Mouse (Mus musculus): ENCODE measurements around the gene Cblb. TPM values are rescaled to one million over a fixed set of nuclear protein-coding genes. Genes with fewer than 3 reads are reported as not detected.

Gene Cblb
- polyA plus RNA-seq, 2 experiments: 1.8 TPM

DNA sequence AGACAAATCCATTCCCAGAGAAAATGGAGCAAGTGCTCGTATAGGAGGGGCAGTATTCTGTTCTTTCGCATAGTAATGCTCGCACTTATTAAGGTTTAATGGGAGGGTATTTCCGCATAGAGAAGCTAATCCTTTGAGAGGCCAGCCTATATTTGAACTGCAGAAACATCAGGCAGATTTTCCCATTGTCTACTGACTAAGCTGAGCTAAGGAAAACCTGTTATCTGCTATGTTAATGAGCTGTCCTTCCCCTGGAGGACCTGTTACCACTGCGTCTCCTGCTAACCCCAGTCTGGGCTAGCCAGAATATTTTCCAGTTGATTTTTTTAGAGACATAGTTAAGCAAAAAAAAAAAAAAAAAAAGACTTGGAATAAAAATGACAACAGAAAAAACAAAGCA lies 21.7 kb downstream of the Cblb start:
- Histone ChIP-seq H3K9ac (replicated peaks) (no peak overlapping the region), H3K9me3 (ENCODE audit: control insufficient read depth, low read length) (no peaks in the 10 kb centered on the region), H3K4me1 (replicated peaks; ENCODE audit: control insufficient read depth in 2 of 2, insufficient read depth in 2 of 2, low read length in 1 of 2) (peaks cover 0 to 11% of the 10 kb centered on the region in 2 experiments; a peak in 3 of 4 replicates), H3K4me2 (ENCODE audit: low read depth) (no peak overlapping the region), H3K4me3 (ENCODE audit: insufficient read depth in 1 of 2, low read depth in 2 of 2, low read length in 2 of 2) (no peak overlapping the region), H3K36me3 (replicated peaks; ENCODE audit: control insufficient read depth, insufficient read depth, low read depth) (no peaks in the 10 kb centered on the region), H3K27me3 (ENCODE audit: control insufficient read depth, insufficient read depth, low read length) (no peaks in the 10 kb centered on the region), H3K27ac (no peak overlapping the region)
- 74% methylated on average over 5 of the region's 5 CpGs for WGBS (ENCODE audit: insufficient replicate concordance)
- DNase-seq (ENCODE audit: low read depth in 3 of 3, low spot score in 3 of 3): no peak
- no peak for ATAC-seq (ENCODE audit: insufficient read depth)
- TF ChIP-seq CTCF (IDR thresholded peaks at IDR 0.05; ENCODE audit: low read depth): no peak
- TF ChIP-seq EP300 (IDR thresholded peaks at IDR 0.05; ENCODE audit: low read depth): no peak

DNA sequence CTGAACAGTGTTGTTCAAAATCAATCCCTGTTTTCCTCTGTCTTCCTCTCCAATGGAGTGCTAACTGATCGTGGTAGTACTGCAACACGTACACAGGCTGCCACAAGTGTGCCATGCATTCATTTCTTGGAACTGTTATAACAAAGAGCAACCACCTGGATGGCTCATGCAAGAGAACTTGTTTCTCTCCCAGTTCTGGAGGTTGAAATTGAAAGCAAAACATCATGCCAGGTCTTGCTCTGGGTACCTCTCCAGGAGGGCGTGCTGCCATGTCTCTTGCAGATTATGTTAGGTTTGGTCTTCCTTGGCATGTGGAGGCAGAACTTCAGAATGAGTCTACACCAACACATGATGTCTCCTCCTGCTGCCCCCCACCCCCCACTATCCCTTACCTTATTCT lies 24.2 kb downstream of the Cblb start:
- Histone ChIP-seq H3K4me1 (replicated peaks; ENCODE audit: control insufficient read depth in 2 of 2, insufficient read depth in 2 of 2, low read length in 1 of 2) (peaks cover 5 to 19% of the 10 kb centered on the region in 2 experiments; a peak in 3 of 4 replicates), H3K4me2 (ENCODE audit: low read depth) (no peak overlapping the region), H3K27ac (no peak overlapping the region), H3K9me3 (ENCODE audit: control insufficient read depth, low read length) (no peaks in the 10 kb centered on the region), H3K36me3 (replicated peaks; ENCODE audit: control insufficient read depth, insufficient read depth, low read depth) (no peaks in the 10 kb centered on the region), H3K9ac (replicated peaks) (no peak overlapping the region), H3K27me3 (ENCODE audit: control insufficient read depth, insufficient read depth, low read length) (no peaks in the 10 kb centered on the region), H3K4me3 (ENCODE audit: insufficient read depth in 1 of 2, low read depth in 2 of 2, low read length in 2 of 2) (no peak overlapping the region)
- TF ChIP-seq EP300 (IDR thresholded peaks at IDR 0.05; ENCODE audit: low read depth) (no peak), CTCF (IDR thresholded peaks at IDR 0.05; ENCODE audit: low read depth) (no peak)
- DNase-seq (ENCODE audit: low read depth in 3 of 3, low spot score in 3 of 3) (no peak), ATAC-seq (ENCODE audit: insufficient read depth) (no peak)
- WGBS (ENCODE audit: insufficient replicate concordance): 76% methylated on average over 3 of the region's 3 CpGs

DNA sequence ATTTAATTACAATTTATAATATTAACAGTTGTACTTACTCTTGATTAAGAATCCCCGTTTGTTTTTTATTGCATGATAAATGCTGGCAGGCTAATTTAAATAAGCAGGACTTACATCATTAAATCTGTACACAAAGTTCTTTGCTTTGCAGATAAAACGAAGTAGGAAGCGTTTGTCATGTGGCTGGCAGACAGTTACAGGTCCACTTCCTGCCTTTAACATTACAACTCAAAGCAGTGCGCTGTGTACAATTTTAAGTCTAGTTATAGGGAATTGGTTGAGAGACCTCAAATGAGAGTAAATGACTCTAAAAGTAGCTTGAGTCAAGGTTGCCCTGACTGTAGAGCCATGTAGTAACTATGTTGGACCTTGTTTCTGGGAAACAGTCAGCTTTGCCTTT lies 25.1 kb downstream of the Cblb start:
- Histone ChIP-seq H3K27me3 (ENCODE audit: control insufficient read depth, insufficient read depth, low read length) (no peaks in the 10 kb centered on the region), H3K27ac (no peak overlapping the region), H3K4me2 (ENCODE audit: low read depth) (no peak overlapping the region), H3K9ac (replicated peaks) (no peak overlapping the region), H3K4me3 (ENCODE audit: insufficient read depth in 1 of 2, low read depth in 2 of 2, low read length in 2 of 2) (no peak overlapping the region), H3K4me1 (replicated peaks; ENCODE audit: control insufficient read depth in 2 of 2, insufficient read depth in 2 of 2, low read length in 1 of 2) (peaks cover 8 to 27% of the 10 kb centered on the region in 2 experiments), H3K36me3 (replicated peaks; ENCODE audit: control insufficient read depth, insufficient read depth, low read depth) (no peaks in the 10 kb centered on the region), H3K9me3 (ENCODE audit: control insufficient read depth, low read length) (no peaks in the 10 kb centered on the region)
- 21% methylated on average over 4 of the region's 4 CpGs for WGBS (ENCODE audit: insufficient replicate concordance)
- DNase-seq (ENCODE audit: low read depth in 3 of 3, low spot score in 3 of 3) (no peak), ATAC-seq (ENCODE audit: insufficient read depth) (no peak)
- TF ChIP-seq EP300 (IDR thresholded peaks at IDR 0.05; ENCODE audit: low read depth) (no peak), CTCF (IDR thresholded peaks at IDR 0.05; ENCODE audit: low read depth) (no peak)

DNA sequence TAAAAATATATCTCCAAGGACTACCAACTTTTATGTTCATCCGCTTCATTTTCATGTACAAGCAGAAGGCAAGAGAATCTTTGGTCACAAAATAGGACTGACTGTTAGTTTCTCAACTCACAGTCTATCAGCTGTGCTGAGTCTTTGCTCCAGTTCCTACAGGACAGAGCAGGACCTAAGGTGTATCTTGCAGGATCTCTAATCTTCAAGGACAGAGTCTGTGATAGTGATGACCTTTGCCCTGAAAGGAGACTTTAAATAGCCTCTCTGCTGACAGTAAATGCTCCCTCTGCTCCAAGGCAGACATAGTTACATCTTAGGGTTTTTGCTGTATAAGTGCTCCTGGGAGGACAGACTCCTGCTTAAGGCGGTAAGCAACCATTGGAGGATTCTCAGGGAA lies 26.3 kb downstream of the Cblb start:
- Histone ChIP-seq H3K4me1 (replicated peaks; ENCODE audit: control insufficient read depth in 2 of 2, insufficient read depth in 2 of 2, low read length in 1 of 2) (peaks cover 8 to 34% of the 10 kb centered on the region in 2 experiments), H3K4me2 (ENCODE audit: low read depth) (no peak overlapping the region), H3K9ac (replicated peaks) (no peak overlapping the region), H3K27me3 (ENCODE audit: control insufficient read depth, insufficient read depth, low read length) (no peaks in the 10 kb centered on the region), H3K36me3 (replicated peaks; ENCODE audit: control insufficient read depth, insufficient read depth, low read depth) (no peaks in the 10 kb centered on the region), H3K27ac (no peak overlapping the region), H3K4me3 (ENCODE audit: insufficient read depth in 1 of 2, low read depth in 2 of 2, low read length in 2 of 2) (no peak overlapping the region), H3K9me3 (ENCODE audit: control insufficient read depth, low read length) (no peaks in the 10 kb centered on the region)
- 62% methylated on average over 2 of the region's 2 CpGs for WGBS (ENCODE audit: insufficient replicate concordance)
- DNase-seq (ENCODE audit: low read depth in 3 of 3, low spot score in 3 of 3) (no peak), ATAC-seq (ENCODE audit: insufficient read depth) (no peak)
- TF ChIP-seq CTCF (IDR thresholded peaks at IDR 0.05; ENCODE audit: low read depth) (no peak), EP300 (IDR thresholded peaks at IDR 0.05; ENCODE audit: low read depth) (no peak)

DNA sequence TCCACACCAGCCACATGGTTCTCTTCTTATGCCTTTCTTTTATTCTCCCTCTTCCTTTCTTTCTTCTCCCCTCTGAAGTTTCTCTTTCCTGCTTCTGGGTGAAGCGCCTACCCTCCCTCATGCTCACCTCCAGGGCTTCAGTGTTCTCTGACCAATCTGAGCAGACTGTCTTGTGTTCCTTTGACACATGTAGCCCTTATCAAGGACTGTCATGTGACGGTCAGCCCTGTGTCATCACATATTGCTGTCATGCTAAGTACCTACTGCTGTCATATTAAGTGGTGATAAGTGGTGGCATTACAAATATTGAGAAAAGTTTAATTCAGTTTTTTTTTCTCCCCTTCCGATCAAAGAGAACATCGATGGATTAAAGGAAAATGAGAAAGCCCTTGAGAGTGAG lies 28.5 kb downstream of the Cblb start:
- Histone ChIP-seq H3K4me3 (ENCODE audit: insufficient read depth in 1 of 2, low read depth in 2 of 2, low read length in 2 of 2) (no peak overlapping the region), H3K9me3 (ENCODE audit: control insufficient read depth, low read length) (no peaks in the 10 kb centered on the region), H3K9ac (replicated peaks) (no peak overlapping the region), H3K4me2 (ENCODE audit: low read depth) (no peak overlapping the region), H3K27ac (no peak overlapping the region), H3K27me3 (ENCODE audit: control insufficient read depth, insufficient read depth, low read length) (no peaks in the 10 kb centered on the region), H3K4me1 (replicated peaks; ENCODE audit: control insufficient read depth in 2 of 2, insufficient read depth in 2 of 2, low read length in 1 of 2) (peaks cover 8 to 34% of the 10 kb centered on the region in 2 experiments), H3K36me3 (replicated peaks; ENCODE audit: control insufficient read depth, insufficient read depth, low read depth) (no peaks in the 10 kb centered on the region)
- TF ChIP-seq EP300 (IDR thresholded peaks at IDR 0.05; ENCODE audit: low read depth): no peak
- TF ChIP-seq CTCF (IDR thresholded peaks at IDR 0.05; ENCODE audit: low read depth): no peak
- 52% methylated on average over 4 of the region's 4 CpGs for WGBS (ENCODE audit: insufficient replicate concordance)
- DNase-seq (ENCODE audit: low read depth in 3 of 3, low spot score in 3 of 3) (no peak), ATAC-seq (ENCODE audit: insufficient read depth) (peak; percentile 54; the same call in 1 of the 2 replicates)

All from liver, embryonic 14.5 days (tissue).